Mouse (Mus musculus) skeletal muscle tissue, adult 2 months (tissue): ENCODE measurements at regions not wholly inside any gene's neighbourhood (a gene's known extent, or its start where the extent isn't known, plus 50 kb on each side); places are given as distances from the start of the nearest gene placed in this dataset.

Source experiments
- DNase-seq: peaks from one replicate; pipeline ENCODE4 v3.0.0-alpha.2; 2012; ENCODE audit warnings: low read depth, low spot score

DNA sequence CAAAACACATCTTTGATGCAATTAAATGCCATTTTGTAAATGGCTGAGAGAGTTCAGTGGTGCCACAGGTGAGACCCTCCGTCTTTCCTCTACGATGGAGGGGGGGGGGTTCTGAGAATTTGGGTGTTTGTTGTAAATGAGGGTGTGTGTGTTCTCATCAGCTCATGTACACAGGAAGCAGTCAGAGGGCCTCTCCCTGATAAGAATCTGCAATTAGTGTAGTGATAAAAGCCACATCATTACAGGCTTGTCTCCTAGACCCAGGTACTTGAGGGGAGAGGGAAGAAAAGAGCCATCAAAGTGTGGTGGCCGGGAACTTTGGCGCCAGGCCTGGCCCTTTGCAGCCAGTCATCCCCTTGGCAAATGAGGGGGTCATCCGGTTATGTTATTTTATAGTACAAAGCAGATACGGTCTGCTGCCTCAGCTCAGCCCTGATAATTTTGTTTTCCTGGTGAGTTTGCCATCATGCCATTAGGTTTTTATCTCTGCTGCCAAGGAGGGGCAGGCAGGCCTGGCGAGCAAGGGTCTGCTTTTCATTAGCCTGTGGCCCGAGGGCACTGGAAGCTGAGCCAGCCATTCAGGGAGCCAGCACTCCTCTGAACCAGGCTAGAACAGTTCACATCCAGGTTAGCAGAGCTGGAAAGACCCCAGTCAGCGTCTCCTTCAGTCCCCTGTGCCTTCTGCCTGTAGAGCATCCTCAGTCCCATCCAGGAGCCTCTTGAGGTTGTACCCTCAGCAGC, 59.7 kb downstream of the H2al1j start:
- no peak for DNase-seq

GRCm38 (mm10) chrX:11388860-11389259, 61.2 kb downstream of the H2al1j start:
- no peak for DNase-seq

GRCm38 (mm10) chrX:11400406-11400805, 72.8 kb downstream of the H2al1j start:
- no peak for DNase-seq

DNA sequence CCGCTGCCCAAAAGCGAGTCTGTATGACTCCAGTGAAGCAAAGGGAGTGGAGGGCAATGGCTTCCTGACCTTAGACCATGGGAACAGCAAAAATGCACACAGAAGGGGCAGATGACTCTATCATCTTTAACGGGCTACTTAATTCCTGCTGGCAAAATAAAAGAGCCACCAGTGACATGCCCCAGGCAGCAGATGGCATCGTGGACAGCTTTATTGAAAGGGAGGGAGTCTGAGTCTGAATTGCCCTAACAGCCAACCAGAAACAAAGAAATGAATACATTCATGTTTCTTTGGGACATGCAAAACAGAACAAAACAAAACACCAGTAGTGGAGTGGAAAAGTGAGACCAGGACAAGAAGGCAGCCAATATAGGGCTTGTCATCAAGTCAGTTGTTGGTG, 76.7 kb downstream of the H2al1j start:
- no peak for DNase-seq

GRCm38 (mm10) chrX:11412316-11412826, 84.7 kb downstream of the H2al1j start:
- DNase-seq: no peak

DNA sequence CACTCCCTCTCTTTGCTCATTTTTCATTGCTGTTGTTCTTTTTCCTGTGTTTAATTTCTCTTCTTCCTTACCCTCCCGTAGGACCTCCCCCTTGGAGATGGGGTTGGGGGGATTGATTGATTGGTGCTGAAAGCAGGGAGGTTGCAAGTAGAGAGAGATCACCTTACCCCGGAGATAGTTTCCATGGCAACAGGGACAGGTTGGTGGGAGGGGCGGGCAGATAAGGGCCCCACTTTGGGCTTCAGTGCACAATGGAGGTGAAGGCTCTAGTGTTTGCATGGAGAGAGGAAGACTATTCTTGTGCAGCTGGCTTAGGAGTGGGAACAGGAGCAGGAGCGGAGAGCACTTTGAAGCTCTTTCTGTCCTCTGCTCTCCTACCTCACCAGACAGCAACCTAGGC, 88.0 kb downstream of the H2al1j start:
- DNase-seq: no peak

GRCm38 (mm10) chrX:11416510-11416909, 88.9 kb downstream of the H2al1j start:
- DNase-seq: no peak

- no peak for DNase-seq
Observed at GRCm38 (mm10) chrX:11417861-11418260, 90.2 kb downstream of the H2al1j start.

GRCm38 (mm10) chrX:11418261-11418660, 90.6 kb downstream of the H2al1j start:
- peak; percentile 34 for DNase-seq

GRCm38 (mm10) chrX:11419162-11419631, 91.6 kb downstream of the H2al1j start:
- no peak for DNase-seq

DNA sequence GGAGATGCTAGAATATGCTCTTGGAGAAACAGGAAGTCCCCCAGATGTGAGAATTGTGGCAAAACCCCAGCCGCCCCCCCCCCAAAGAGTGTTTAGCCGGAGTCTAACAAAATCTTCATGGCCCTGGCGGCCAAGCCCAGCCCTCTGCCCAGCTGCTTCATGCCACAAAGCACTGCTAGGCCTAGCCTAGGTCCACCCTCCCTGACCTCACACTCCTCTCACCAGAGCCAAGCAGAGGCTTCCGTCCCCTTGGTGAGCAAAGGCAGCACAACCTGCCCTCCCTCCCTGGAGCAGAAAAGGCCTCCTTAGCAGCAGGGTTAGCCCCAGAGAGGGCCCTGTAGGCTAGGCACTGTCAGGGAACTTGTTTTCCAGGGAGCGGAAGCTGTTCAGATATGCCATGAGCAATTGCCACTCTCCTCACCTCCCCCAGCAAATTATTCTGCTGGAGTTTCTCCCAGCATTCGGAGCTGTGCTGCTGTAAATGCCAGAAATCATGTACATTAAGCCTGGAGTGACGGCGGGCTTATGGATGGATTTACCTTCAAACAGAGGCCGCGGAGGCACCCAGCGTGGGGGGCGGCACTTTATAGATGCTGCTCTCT, 104.9 kb downstream of the H2al1j start:
- no peak for DNase-seq

DNA sequence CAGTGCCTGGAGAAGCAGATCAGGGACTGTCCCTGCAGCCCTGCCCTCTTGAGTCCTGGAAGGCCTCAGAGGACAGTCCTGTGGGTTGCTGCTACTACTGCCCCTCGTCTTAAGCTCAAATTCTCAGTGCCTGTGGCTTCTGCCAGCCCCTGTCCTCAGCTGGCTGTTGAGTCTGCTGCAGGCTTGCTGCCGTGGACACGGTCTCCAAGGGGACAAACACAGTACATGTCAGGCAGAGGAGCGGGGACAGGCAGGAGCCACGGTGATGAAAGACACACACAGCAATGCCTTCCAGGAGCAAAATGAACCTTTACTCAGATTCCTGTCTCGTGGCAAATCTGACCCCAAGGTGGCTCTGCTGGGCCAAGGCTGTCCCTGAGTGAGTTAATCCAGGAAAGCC, 107.7 kb downstream of the H2al1j start:
- DNase-seq: no peak

DNA sequence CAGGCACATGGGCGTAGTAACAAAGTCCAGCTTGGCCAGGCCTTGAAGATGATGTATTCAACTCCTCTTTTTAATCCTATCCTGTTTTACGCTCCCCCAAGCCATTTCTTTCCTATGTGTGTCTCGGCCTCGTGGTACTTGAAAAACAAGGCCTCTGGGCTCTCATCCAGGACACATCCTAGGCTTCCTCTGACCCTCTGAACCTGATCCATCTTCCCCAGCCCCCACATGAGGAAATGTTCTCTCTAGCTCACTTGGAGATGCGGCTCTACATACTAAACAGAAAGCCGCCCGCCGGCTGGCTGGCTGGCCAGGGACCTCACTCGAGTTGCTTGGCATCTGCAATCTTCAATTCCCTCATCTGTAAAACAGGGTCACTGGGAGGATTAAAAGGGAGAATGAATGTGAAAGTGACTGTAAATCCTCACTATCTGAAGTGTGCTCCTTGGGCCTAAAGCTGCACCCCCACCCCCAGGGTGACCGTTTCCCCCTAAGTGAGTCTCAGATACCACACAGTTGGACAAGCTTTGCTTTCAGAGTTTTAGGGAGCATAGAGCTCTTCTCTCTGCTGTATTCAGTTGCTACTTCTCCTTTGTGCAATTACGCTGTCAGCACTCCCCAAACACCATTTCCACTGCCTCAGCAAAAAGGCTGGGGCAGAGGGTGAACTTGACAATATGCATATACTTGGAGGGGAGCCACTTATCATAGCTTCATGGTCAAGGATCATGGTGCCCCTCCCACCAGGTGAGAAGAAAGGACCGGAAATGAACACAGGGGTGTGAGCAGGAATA, 109.7 kb downstream of the H2al1j start:
- DNase-seq: peak; percentile 27

- DNase-seq: no peak
Observed at GRCm38 (mm10) chrX:11443543-11443942, 115.9 kb downstream of the H2al1j start.

GRCm38 (mm10) chrX:11444261-11444725, 116.7 kb downstream of the H2al1j start:
- DNase-seq: peak; percentile 82

DNA sequence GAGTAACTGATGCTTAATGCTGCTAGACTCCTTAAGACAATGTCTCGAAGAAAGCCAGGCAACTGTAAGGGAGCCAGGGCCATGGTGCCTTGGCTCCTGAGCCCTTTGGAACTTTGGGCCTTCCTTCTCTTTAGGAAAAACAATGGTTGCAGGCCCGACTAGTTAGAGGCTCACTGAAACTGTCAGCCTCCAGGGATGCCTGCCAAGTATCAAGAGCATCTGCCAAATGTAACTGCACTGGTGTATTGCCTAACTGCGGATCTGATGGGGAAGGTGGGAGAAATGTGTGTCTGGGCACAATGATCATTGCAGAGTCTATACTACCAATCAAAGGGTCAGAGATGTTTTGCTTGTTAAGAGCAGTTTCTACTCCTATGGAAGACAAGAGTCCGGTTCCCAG, 121.1 kb downstream of the H2al1j start:
- no peak for DNase-seq

GRCm38 (mm10) chrX:11458521-11458920, 130.9 kb downstream of the H2al1j start:
- no peak for DNase-seq

DNA sequence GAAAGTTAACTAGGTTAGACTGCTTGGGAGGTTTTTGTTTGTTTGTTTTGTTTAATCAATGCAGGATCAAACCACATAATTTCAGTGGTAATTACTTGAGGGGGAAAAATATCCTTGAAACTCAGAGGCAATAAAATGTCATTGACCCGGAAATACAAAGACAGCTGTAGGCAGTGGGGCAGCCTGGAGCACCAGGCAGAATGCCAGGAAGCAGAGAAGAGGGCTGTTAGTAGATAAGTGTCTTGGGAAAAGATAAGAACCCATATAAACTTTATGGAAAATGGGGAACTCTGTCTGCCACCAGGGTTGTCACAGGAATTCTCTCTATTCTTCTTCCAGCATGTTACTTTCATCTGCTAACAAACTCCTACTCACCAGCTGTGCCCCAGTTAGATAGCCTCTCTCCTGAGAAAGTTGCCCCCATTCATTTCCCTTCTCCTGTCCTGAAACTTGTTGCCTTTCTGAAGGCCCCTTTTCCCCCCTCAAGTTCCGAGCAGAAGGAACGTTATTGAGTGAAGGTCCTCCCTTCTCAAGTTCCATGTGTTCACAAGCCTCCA, 136.4 kb downstream of the H2al1j start:
- DNase-seq: no peak

DNA sequence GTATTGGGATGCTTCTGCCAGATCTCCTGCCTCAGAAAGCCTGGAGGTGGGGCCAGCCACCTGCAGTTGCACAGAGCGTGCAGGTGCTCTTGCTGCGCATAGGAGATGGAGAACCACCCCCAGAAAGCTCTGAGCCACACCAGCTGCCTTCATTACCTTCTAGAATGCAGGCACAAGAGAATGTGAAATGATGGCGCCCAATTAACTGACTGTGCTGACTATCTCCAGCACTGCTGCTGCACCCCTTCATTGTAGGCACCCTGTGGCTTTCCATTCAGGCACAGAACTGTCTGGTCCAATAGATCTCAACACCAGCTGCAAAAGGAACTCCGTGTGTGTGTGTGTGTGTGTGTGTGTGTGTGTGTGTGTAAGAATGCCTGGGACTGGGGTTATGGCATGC, 138.6 kb downstream of the H2al1j start:
- no peak for DNase-seq

DNA sequence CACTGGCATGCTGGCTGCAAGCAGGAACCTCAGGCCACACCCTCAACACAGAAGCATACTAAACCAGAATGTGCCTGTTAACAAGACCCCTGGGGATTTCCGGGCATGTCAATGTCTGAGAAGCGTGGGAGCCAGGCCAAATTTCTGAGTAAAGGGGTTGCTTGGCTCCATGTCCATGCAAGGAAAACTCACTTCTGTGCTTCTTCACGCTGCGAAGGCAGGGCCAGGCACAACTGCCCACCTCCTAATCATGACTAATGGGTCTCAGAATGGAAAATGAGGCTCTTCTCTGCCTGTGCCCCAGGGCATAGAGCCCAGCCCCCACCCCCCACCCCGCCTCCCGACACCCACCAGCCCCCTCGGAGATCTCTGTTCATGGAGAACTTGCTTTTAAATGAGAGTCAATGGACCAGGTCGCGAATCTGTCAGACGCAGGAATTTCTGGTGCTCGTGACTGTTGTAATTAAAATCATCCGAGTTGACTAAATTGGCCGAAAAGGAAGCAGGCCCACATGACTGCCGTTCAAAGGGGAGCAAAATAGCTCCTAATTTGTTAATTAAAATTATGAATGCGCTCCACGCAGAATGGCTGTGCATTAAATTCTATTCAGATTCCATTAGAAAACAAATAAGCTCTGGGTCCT, 152.2 kb downstream of the H2al1j start:
- no peak for DNase-seq

DNA sequence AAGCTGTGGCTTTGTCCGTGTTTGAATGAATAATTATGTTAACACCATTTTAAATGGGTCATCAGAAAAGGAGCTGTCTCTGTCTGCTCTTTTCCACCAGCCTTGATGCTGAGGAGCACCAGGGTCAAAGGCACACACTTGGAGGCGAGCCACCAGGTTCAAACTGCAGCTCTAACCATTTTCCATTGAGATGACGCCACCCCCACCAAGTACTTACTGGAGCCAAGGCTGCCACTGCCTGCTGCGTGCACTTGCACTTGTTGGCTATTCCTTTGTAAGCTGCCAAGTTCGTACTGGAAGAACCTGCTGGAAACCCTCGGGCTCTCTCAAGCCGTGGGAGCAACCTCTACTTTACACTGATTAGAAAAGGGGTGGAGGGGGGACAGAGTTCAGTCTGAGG, 154.5 kb downstream of the H2al1j start:
- no peak for DNase-seq
